Mouse (Mus musculus) gastrocnemius, adult 2 months (tissue): ENCODE measurements around the gene Olfr465-ps1. TPM values are rescaled to one million over a fixed set of nuclear protein-coding genes. Genes with fewer than 3 reads are reported as not detected.

Experiments
- DNase-seq: peaks from one replicate; pipeline ENCODE4 v3.0.0; 2022
- H3K27ac ChIP-seq: fragments of 200-600 bp; 2 replicates; pipeline ENCODE4 v1.8.1; 2022; ENCODE audit warnings: mild to moderate bottlenecking
- H3K4me3 ChIP-seq: fragments of 200-600 bp; 2 replicates; pipeline ENCODE4 v1.8.1; 2022; ENCODE audit warnings: mild to moderate bottlenecking, moderate library complexity
- CTCF ChIP-seq: fragments of 200-600 bp; IDR thresholded peaks from 2 replicates; pipeline ENCODE4 v1.8.1; 2022; ENCODE audit warnings: antibody characterized with exemption, mild to moderate bottlenecking, moderate library complexity
- intact Hi-C: fragments of 180-260 bp; cut with DNase I; formaldehyde crosslinking; loops from one replicate; pipeline ENCODE4 v1.15.1; 2025
- total RNA-seq, 2 experiments: library from RNA; stranded (reverse); gene quantifications; 2 replicates each; pipeline ENCODE4 v1.2.3; 2021

The Olfr465-ps1 gene
- total RNA-seq, 2 experiments from 2014 or later, result not detected

DNA sequence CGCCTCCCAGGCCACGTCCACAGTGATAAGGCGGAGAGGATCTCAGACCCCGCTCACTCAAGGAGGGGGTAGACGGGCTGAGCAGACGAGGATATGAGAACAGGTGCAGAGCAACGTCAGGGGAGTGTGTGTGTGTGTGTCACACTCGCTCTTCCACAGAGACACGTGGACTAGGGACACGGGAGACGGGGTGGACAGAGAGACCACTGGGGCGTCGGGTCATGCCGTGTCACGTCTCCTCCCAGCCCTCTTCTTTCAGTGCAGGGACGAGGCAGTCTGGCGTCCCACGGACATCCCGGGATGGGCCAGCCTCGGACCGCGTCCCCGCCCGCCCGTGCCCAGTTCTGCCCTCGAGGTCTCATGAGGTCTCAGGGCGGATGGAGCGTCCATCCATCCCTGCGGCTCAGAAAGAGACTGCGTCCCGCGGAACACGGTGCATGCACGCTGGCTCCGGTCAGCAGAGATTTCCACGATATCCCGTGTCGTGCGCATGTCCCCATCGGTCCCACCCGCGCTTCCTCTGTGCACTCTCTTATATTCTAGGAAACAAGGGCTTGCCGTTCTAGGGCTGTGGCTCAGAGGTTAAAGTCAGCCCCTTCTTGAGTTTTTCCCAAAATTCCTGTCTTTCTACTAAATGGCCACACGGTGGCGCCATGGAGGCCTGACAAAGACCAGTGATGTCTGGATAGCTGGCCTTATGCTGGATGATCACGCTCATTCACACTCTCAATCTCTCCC is 38.0 kb downstream of the Olfr465-ps1 start:
- peak; percentile 18 for DNase-seq
- H3K4me3 ChIP-seq, result peak overlapping the region; percentile 39; the same call in 1 of the 2 replicates
- H3K27ac ChIP-seq, result no peak overlapping the region
- intact Hi-C loops, result no loop called here
- TF ChIP-seq CTCF, result peak; percentile 67

- H3K4me3 ChIP-seq, result no peak overlapping the region
- intact Hi-C loops, result no loop called here
- no peak overlapping the region for H3K27ac ChIP-seq
- TF ChIP-seq CTCF, result no peak
- no peak for DNase-seq
These were observed 38.7 kb downstream of the Olfr465-ps1 start for GRCm38 (mm10) chr13:65176472-65177091.

Other genes with a start within 250 kb of the Olfr465-ps1 start
- gene Cntnap3, start 234.1 kb upstream of the Olfr465-ps1 start, total RNA-seq, result not detected
- not detected for gene Spata31, start 220.7 kb upstream of the Olfr465-ps1 start, total RNA-seq
- gene Spata31d1c, start 105.0 kb upstream of the Olfr465-ps1 start, total RNA-seq, result not detected
- not detected for gene Prss47, start 85.3 kb upstream of the Olfr465-ps1 start, total RNA-seq
- gene Mfsd14b, start 25.1 kb upstream of the Olfr465-ps1 start, total RNA-seq, result 1 to 10 TPM; 5.6 to 8.6 TPM
- not detected for gene Olfr466, start 12.2 kb downstream of the Olfr465-ps1 start, total RNA-seq
- not detected for gene Nlrp4f, start 67.9 kb downstream of the Olfr465-ps1 start, total RNA-seq
- gene Gm10775, start 121.5 kb downstream of the Olfr465-ps1 start, total RNA-seq, result not detected
- gene Zfp369, start 140.7 kb downstream of the Olfr465-ps1 start, total RNA-seq, result 10 to 100 TPM in 1 of 2 experiments, 1 to 10 TPM in 1; 8.9 to 10.6 TPM